Mouse (Mus musculus) thymus, postnatal 0 days (tissue): Measurements from ENCODE around the gene Zp1. TPM values are rescaled to one million over a fixed set of nuclear protein-coding genes. Genes with fewer than 3 reads are reported as not detected.

Experiments used
- DNase-seq: peaks from one replicate; pipeline ENCODE4 v3.0.0-alpha.2; 2015; ENCODE audit warnings: low spot score
- polyA plus RNA-seq: library from polyadenylated mRNA; unstranded; fragments of >200 nt; fragmentation: Nextera tagmentation; extraction: Ambion mirVana; gene quantifications from 2 replicates; pipeline ENCODE4 v1.2.1, GENCODE M21; 2015

Gene Zp1
- polyA plus RNA-seq, 1 experiment from 2014 or later: 0.82 TPM

DNA sequence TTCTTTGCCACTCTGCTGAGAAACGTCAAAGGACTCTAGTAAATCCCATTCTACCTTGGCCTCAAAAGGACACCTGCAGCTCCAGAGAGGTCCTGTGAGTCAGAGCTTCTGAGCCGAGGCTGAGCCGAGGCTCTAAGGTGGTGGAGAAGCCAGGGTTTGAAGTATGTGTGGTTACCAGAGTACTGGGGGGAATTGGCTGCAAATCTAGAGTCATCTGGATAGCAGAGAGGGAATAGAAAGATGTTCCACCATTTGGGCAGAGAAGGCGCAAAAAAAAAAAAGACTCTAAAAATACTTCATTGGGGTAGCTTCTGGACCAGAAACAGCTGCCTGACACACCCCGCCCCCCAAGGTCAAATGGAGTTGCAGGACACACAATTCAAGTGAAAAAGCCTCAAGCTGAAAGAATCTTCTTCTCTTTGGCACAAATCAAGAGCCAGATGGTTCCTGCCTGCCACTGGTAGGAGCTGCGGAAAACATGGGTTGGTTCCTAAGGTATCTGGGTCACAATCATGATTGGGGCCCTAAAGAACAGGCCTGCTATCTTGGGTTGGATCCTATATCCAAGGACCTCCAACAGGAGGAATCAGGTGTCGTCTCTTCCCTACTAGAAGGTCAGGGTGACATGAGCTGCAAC, 42.1 kb downstream of the Zp1 start:
- no peak for DNase-seq

DNA sequence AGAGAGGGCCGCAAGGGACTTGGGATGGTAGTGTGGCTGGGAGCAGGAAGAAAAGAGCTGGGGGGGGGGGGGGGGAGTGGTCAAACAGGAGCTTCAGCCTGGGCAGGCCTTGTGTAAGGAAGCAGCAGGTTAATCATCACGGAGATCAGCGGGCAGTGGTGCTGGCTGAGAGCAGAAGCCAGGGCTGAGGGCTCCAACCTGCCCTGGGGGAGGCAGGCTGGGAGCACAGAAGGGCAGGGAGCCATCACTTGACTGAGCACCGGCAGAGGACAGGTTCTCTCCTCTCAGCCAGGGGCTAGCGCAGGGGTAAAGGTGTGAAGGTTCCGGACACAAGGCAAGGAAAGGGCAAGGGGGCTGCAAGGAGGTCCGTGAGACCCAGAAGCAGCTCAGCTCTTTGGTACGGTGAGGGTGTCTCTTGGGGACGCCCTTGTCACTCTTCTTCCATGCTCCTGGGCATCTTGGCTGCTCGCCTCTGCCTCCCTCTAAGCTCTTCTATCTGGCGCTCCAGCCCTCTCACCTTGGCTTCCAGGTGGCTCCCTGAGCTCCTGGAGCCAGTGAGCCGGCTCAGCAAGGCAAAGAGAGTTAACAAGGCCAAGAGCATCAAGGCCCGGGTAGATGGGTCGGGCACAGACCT, 49.0 kb downstream of the Zp1 start:
- DNase-seq: no peak

DNA sequence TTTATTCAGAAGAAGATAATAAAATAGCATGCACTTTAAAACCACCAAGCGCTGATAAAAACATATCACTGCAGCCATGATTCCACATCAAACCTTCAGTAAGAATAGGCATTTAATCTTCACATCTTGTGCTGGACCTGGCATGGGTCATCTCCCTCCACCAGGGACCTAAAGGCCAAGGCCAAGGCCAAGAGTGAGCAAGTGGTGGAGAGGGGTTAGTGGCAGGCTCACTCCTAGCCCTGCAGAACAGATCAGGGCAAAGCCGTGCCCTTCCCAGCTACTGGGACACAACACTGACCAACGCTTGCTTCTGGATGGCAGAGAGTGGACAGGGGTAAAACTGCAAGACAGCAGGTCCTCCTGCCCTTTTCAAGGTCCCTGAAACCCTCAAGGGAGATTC, 49.8 kb downstream of the Zp1 start:
- no peak for DNase-seq

DNA sequence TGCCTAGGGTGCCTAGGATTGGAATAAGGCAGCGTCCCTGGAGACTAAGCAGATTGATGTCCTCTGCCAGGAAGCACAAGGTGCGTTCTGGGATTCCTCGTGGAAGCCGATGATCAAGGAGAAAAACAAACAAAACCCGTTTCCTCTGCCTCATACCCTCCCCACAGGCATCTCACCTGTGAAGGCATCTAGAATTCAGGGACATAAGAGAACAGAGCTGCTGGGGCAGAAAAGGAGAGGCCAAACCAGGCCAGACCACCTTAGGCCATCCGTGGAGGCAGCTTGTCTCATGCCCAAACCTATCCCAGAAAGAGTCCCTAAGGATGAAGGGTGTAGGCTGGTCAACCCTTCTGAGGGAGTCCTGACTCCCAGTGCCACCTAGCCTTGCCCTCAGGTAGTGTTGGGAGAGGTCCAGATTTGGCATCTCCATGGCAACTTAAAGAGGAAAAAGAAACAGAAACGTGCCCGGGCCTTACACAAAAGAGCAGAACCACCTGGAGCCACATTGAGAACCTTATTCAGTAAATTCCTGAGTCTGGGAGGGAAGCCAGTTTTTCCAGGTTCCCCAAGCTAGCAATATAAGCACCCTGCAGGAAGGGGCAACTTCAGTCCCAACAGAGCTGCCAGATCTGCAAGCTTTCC, 50.4 kb downstream of the Zp1 start, which contains the start of gene Tmem132a:
Gene Tmem132a, minus strand, starts transcription at position 55 of the 642 bp plus-strand sequence.
- no peak for DNase-seq

DNA sequence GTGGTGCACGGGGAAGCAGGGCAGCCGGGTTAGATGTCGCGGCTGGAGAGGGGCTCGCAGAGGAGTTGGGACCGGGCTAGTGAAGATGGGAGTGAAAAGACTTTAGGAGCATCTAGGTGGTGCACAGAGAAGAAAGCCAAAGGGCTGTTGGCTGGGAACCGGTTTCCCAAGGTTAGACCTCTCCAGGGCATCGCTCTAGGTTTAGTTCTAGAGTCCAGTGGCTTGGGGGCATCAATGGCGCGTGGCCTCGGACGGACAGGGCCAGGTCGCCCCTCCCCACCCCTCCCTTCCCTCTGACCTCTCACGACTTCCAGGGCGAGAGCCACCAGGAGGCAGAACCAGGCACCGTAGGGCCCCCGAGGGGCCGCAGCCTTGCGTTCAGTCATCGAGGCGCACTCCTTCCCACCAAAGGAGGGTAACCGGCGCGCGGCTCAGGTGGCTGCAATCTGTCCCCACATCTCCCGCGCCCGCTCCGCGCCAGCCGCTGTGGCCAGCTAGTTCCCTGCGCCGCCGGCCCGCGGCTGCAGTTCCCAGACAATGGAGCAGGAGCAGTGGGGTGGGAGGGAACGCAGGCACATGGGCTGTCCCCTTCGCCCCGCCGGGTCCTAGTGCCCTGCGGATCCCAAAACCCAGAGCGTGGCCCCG, 51.1 kb downstream of the Zp1 start:
- peak; percentile 31 for DNase-seq

DNA sequence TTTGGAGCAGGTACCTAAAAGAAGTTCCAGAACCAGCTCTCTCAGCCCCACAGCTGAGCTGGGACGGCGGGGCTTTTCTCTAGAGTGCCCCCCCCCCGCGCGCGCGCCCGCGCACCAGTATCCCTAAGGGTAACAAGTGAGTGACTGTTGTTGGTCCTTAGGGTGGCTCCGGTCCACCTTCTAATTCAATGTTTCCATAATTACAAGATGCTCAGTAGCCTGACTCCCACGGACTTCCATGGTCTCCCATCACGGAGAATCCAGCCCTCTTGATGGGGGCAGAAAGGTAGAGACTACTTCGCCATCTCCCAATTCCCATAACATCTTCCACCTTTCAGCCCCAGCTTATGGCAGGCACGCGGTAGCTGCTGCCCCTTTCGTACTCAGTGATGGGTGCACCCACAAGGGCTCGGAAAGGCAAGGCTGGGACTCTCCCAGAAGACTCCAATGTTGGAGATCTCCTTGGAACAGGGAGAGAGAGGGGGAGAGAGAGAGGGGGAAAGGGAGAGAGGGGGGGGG, 51.8 kb downstream of the Zp1 start:
- no peak for DNase-seq

DNA sequence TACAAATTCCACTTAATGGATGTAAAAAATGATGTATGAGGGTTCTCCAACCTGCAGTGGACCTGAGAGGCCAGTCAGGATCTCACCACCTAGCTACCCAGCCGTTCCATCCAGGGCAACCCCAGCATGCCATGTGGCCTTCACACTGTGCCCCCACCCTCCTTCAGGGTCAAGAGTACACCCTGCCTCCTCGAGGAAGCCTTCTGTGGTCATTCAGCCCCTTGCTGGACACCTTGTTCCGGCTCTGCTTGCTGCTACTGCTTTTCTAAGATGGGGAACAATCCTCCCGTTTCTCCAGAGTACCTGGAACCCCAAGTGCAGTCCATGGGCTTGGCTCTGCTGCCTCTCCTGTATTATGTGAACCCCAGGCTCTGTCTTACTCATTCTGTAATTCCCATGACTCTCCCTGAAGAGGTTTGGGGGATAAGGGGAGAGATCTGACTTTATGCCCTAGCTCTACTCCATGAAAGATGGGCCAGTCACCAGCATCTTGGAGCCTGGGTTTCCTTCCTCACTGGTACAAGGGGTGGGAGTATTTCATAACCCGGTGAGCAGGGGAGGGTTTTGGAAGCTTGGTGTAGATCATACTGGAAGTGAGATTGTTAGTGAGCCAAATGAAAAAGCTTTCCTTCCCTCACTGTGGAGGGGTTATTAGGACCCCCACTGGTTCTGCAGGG, 52.3 kb downstream of the Zp1 start:
- no peak for DNase-seq

DNA sequence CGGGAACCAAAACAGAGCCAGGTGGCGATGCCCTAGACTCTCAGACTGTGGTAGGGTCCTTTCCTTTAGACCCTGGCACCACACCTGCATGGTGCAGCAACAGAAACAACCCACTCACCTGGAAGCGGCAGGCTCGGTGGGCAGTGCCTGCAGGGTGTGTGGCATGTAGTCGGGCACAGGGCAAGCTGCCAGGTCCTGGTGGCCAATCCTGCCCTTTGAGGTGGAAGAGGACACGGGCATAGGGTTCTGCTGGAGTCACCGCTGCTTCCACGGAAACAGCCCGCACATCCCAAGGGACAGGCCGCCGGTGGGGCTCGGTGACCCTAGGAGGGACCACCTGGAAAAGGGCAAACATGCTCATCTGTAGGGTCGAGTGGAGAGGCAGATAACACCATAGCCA, 54.1 kb downstream of the Zp1 start:
- no peak for DNase-seq

Other genes with a start within 250 kb of the Zp1 start
- 0.49 and 0.95 TPM in 2 replicates for gene Pga5, start 242.6 kb downstream of the Zp1 start, polyA plus RNA-seq
- 14.6 and 19.3 TPM in 2 replicates for gene Vps37c, start 231.9 kb downstream of the Zp1 start, polyA plus RNA-seq
- 116 and 132 TPM in 2 replicates for gene Cd5, start 181.6 kb downstream of the Zp1 start, polyA plus RNA-seq
- 141 and 145 TPM in 2 replicates for gene Cd6, start 90.6 kb downstream of the Zp1 start, polyA plus RNA-seq
- gene Slc15a3, start 80.9 kb downstream of the Zp1 start, polyA plus RNA-seq: 2.4 and 3.3 TPM in 2 replicates
- gene Tmem132a, start 50.7 kb downstream of the Zp1 start, polyA plus RNA-seq: 3.6 and 4.2 TPM in 2 replicates
- 35.2 and 41.6 TPM in 2 replicates for gene Tmem109, start 38.6 kb downstream of the Zp1 start, polyA plus RNA-seq
- 31.6 and 34.9 TPM in 2 replicates for gene Prpf19, start 25.4 kb downstream of the Zp1 start, polyA plus RNA-seq
- gene Ptgdr2, start 16.5 kb upstream of the Zp1 start, polyA plus RNA-seq: 0.27 and 0.39 TPM in 2 replicates
- gene Ccdc86, start 28.6 kb upstream of the Zp1 start, polyA plus RNA-seq: 23.4 and 25.1 TPM in 2 replicates
- gene Ms4a10, start 54.0 kb upstream of the Zp1 start, polyA plus RNA-seq: 0.30 and 0.64 TPM in 2 replicates
- not detected in 2 replicates for gene Ms4a15, start 72.6 kb upstream of the Zp1 start, polyA plus RNA-seq
- 0.14 TPM in 1 of 2 replicates, not detected in the other for gene Ms4a18, start 97.4 kb upstream of the Zp1 start, polyA plus RNA-seq
- 0.19 and 0.38 TPM in 2 replicates for gene Ms4a8a, start 160.5 kb upstream of the Zp1 start, polyA plus RNA-seq
- not detected in 2 replicates for gene 1700017D01Rik, start 210.2 kb upstream of the Zp1 start, polyA plus RNA-seq
- gene 1700025F22Rik, start 244.7 kb upstream of the Zp1 start, polyA plus RNA-seq: not detected in 2 replicates